Mouse (Mus musculus) C2C12 (cell line): ENCODE measurements around the gene Dcakd. TPM values are rescaled to one million over a fixed set of nuclear protein-coding genes. Genes with fewer than 3 reads are reported as not detected.

ENCODE experiments used
- H3K27me3 ChIP-seq: one replicate; pipeline ENCODE4 v1.6.1; 2011; ENCODE audit not compliant: control insufficient read depth, insufficient read depth, insufficient read length
- H3K36me3 ChIP-seq: one replicate; pipeline ENCODE4 v1.6.1; 2011; ENCODE audit not compliant: control insufficient read depth, insufficient read depth
- H3K4me3 ChIP-seq: one replicate; pipeline ENCODE4 v1.5.1; 2011; ENCODE audit warnings: mild to moderate bottlenecking, control low read depth; ENCODE audit not compliant: poor library complexity, insufficient read depth, severe bottlenecking
- H3K79me2 ChIP-seq: one replicate; pipeline ENCODE4 v1.6.1; 2011; ENCODE audit not compliant: control insufficient read depth, insufficient read depth
- H3K79me3 ChIP-seq: one replicate; pipeline ENCODE4 v1.6.1; 2011; ENCODE audit warnings: low read depth, control low read depth
- H3ac ChIP-seq: one replicate; pipeline ENCODE3; 2011; ENCODE audit warnings: low read depth; ENCODE audit not compliant: control insufficient read depth, insufficient read length
- CEBPB ChIP-seq: IDR thresholded peaks from one replicate; pipeline ENCODE4 v1.6.1; 2011; ENCODE audit warnings: low read depth, mild to moderate bottlenecking, control low read depth, moderate library complexity
- CTCF ChIP-seq: IDR thresholded peaks from one replicate; pipeline ENCODE4 v1.5.1; 2011; ENCODE audit not compliant: control insufficient read depth, insufficient read depth, insufficient read length
- FOSL1 ChIP-seq: IDR thresholded peaks from one replicate; pipeline ENCODE4 v1.8.0; 2011; ENCODE audit warnings: mild to moderate bottlenecking, low read length; ENCODE audit not compliant: poor library complexity, insufficient read depth, severe bottlenecking
- MAX ChIP-seq: IDR thresholded peaks from one replicate; pipeline ENCODE4 v1.6.1; 2011; ENCODE audit warnings: mild to moderate bottlenecking, control low read depth
- MYOD1 ChIP-seq: IDR thresholded peaks from one replicate; pipeline ENCODE4 v1.6.1; 2011; ENCODE audit warnings: low read depth; ENCODE audit not compliant: control insufficient read depth, insufficient read length
- MYOG ChIP-seq: IDR thresholded peaks from one replicate; pipeline ENCODE4 v1.6.1; 2011; ENCODE audit not compliant: control insufficient read depth, insufficient read length; ENCODE audit errors: extremely low read depth
- USF1 ChIP-seq: IDR thresholded peaks from one replicate; pipeline ENCODE4 v1.6.1; 2011; ENCODE audit warnings: low read depth, mild to moderate bottlenecking, control low read depth, moderate library complexity
- polyA plus RNA-seq: library from polyadenylated mRNA; unstranded; fragments of >200 nt; fragmentation: generic; extraction: Trizol; gene quantifications from one replicate; pipeline ENCODE4 v1.2.1, GENCODE M21; 2012; ENCODE audit warnings: missing spikeins

Dcakd gene
- polyA plus RNA-seq, 1 experiment = 185 TPM

- no peak overlapping the region for H3ac ChIP-seq
- TF ChIP-seq CEBPB (no peak), USF1 (no peak), MYOD1 (no peak), CTCF (no peak), MYOG (no peak), MAX (no peak), FOSL1 (no peak)
- peaks cover 93% of the 10 kb centered on the region for H3K36me3 ChIP-seq
- no peak overlapping the region for H3K4me3 ChIP-seq
- no peaks in the 10 kb centered on the region for H3K79me2 ChIP-seq
- no peaks in the 10 kb centered on the region for H3K27me3 ChIP-seq
- H3K79me3 ChIP-seq = no peaks in the 10 kb centered on the region
These were observed 45.5 kb upstream of the Dcakd start for GRCm38 (mm10) chr11:103073671-103074070.

GRCm38 (mm10) chr11:103070322-103070880 lies 42.3 kb upstream of the Dcakd start:
- no peak for TF ChIP-seq USF1
- Histone ChIP-seq H3ac (no peak overlapping the region), H3K79me3 (no peaks in the 10 kb centered on the region), H3K36me3 (peaks cover 94% of the 10 kb centered on the region), H3K4me3 (no peak overlapping the region), H3K79me2 (no peaks in the 10 kb centered on the region), H3K27me3 (no peaks in the 10 kb centered on the region)

- H3ac ChIP-seq = no peak overlapping the region
- no peaks in the 10 kb centered on the region for H3K79me3 ChIP-seq
- TF ChIP-seq CTCF (no peak), MYOD1 (no peak), CEBPB (no peak), MAX (no peak), USF1 (no peak), MYOG (no peak), FOSL1 (no peak)
- no peak overlapping the region for H3K4me3 ChIP-seq
- peaks cover 94% of the 10 kb centered on the region for H3K36me3 ChIP-seq
- H3K79me2 ChIP-seq = no peaks in the 10 kb centered on the region
- H3K27me3 ChIP-seq = no peaks in the 10 kb centered on the region
These were observed 41.6 kb upstream of the Dcakd start for GRCm38 (mm10) chr11:103069731-103070130.

- TF ChIP-seq MAX = no peak
- no peak for TF ChIP-seq FOSL1
- no peak for TF ChIP-seq MYOG
These were observed 40.8 kb upstream of the Dcakd start for GRCm38 (mm10) chr11:103068884-103069283.

GRCm38 (mm10) chr11:103068272-103068671 lies 40.1 kb upstream of the Dcakd start:
- H3K36me3 ChIP-seq = peaks cover 94% of the 10 kb centered on the region
- no peak overlapping the region for H3ac ChIP-seq
- H3K79me3 ChIP-seq = no peaks in the 10 kb centered on the region
- no peak overlapping the region for H3K4me3 ChIP-seq
- no peak for TF ChIP-seq MAX
- TF ChIP-seq MYOG = no peak
- TF ChIP-seq USF1 = no peak
- no peak for TF ChIP-seq CEBPB
- TF ChIP-seq FOSL1 = no peak
- no peaks in the 10 kb centered on the region for H3K79me2 ChIP-seq
- H3K27me3 ChIP-seq = no peaks in the 10 kb centered on the region

More at GRCm38 (mm10) chr11:103068884-103069283, 40.8 kb upstream of the Dcakd start:
- H3K36me3 ChIP-seq = peaks cover 94% of the 10 kb centered on the region
- no peaks in the 10 kb centered on the region for H3K27me3 ChIP-seq
- H3K79me3 ChIP-seq = no peaks in the 10 kb centered on the region
- no peaks in the 10 kb centered on the region for H3K79me2 ChIP-seq
- no peak overlapping the region for H3ac ChIP-seq
- no peak overlapping the region for H3K4me3 ChIP-seq

GRCm38 (mm10) chr11:103067457-103068001 lies 39.4 kb upstream of the Dcakd start:
- H3K79me2 ChIP-seq = no peaks in the 10 kb centered on the region

More at GRCm38 (mm10) chr11:103067457-103068001, 39.4 kb upstream of the Dcakd start:
- H3ac ChIP-seq = no peak overlapping the region
- no peaks in the 10 kb centered on the region for H3K79me3 ChIP-seq
- no peak overlapping the region for H3K4me3 ChIP-seq
- no peaks in the 10 kb centered on the region for H3K27me3 ChIP-seq
- H3K36me3 ChIP-seq = peaks cover 92% of the 10 kb centered on the region
- TF ChIP-seq CTCF (no peak), CEBPB (no peak), MYOG (no peak), USF1 (no peak), MAX (no peak), MYOD1 (no peak), FOSL1 (no peak)
